Mouse (Mus musculus) regulatory T cell (primary cell): Measurements from ENCODE around the gene Dnajc30.
"Not testable (repeated sequence)": the region's sequence is repeated elsewhere in the genome, so short reads cannot be mapped to it uniquely, and the experiment has no call there.

ENCODE experiments used
- in situ Hi-C: fragments of 300-600 bp; cut with MboI, MseI; formaldehyde crosslinking; loops from one replicate; pipeline ENCODE4 v1.15.1; 2025; ENCODE audit warnings: high pct_unique_total_duplicates

Gene Dnajc30

DNA sequence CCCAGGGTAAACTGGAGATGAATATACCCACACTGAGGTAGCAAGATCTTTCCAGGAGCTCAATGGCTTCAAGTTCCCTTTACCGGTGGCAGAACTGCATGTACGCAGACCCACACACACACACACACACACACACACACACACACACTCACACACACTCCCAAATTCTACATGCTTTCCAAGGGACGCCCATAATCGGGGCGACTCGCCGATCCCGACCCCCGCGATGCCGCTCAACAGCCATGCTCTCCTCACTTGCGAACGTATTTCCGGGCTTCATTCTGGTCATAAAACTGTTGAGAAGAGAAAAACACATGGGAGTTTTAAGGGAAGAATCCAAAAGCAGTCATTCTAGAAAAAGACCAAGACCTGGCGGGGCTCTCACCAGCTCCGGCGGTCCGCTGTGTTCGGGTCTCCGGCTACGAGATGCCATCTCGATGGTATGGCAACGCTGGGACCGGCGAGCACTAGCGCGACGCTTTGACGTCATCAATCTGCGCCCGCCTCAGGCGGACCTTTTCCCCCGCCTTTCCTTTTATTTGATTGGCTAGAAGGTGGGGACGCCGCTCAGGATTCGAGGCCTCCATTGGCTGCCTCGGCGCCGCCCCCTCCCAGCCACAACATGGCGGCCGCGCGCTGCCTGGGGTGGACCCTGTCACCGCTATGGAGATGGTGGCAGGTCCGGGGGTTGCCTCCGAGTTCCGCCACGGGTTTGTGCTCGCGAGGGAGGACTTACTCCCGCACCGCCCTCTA is at the start of gene Dnajc30:
Gene Dnajc30 (plus strand): TSS at position 574 of the 753 bp plus-strand sequence.
- in situ Hi-C loops = no loop called here

DNA sequence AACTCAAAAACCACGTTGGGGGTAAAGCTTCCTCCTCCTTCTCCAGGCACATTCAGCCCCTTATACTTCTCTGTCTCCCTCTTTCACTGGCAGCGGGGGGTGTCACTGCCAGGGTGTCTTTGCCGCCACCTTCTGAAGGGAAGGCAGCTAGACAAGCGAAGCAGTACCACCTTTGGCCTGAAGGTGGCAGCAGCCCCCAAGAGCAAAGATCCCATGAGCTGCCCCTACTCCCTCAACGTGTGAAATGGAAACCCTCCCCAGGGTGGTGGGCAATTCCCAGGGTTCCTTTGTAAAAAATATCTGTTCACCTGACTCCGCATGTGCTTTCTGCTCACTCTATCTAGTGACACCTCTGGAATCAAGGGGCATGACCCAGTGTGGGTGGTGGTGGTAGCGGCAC is 48.5 kb upstream of the Dnajc30 start:
- in situ Hi-C loops = loop anchor here (5.0 kb wide), 1 partner anchor 92 kb away; no protein-coding TSS in a partner anchor

DNA sequence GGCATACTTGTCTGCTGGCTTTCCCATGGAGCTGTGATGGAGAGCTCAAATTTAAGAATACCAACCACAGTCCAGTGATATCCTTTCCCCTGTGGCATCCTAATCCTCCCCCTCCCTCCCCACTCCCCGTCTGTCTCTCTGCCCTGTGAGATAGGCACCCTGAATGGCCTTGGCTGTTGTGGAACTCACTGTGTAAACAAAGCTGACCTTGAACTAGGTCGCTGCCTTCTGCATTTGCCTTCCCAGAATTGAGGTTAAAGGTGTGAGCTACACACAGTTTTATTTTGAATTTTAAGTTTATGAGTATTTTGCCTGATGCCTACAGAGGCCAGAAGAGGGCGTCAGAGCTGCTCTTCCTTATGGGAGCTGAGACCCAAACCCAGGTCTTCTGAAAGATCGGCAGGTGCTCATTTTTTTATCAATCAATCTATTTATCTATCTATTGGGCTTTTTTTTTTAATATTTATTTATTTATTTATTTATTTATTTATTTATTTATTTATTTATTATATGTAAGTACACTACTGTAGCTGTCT is 47.7 kb upstream of the Dnajc30 start:
- in situ Hi-C loops = loop anchor here (5.0 kb wide), 1 partner anchor 91 kb away; no protein-coding TSS in a partner anchor

DNA sequence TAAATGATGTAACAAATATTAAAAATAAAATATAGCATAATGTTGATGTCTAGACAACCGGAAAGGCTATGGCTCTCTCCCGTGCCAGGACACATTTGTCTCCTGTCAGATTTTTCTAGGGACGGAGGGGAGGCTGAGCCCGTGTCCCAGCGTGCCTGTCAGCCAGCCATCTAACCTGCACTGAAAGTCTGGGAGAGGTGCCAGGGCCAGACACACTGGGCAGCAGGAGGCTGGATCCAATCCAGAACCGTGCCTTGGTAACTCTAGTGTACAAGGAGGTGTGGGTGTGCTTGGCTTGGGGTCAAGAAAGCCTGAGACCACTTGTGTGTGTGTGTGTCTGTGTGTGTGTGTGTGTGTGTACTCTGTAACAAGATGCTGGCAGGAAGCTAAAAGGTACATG is 42.2 kb upstream of the Dnajc30 start:
- in situ Hi-C loops = loop anchor here (10.0 kb wide), 1 partner anchor 973 kb away; the partner anchor contains the start of gene Dtx2

GRCm38 (mm10) chr5:135023344-135024173 is 40.4 kb upstream of the Dnajc30 start, which contains the start of gene Stx1a:
Stx1a (plus strand) TSS chr5:135023482.
- in situ Hi-C loops = loop anchor here (10.0 kb wide), 1 partner anchor 971 kb away; the partner anchor contains the start of gene Dtx2

GRCm38 (mm10) chr5:135024665-135025224 is 39.3 kb upstream of the Dnajc30 start:
- in situ Hi-C loops = loop anchor here (10.0 kb wide), 1 partner anchor 970 kb away; the partner anchor contains the start of gene Dtx2

DNA sequence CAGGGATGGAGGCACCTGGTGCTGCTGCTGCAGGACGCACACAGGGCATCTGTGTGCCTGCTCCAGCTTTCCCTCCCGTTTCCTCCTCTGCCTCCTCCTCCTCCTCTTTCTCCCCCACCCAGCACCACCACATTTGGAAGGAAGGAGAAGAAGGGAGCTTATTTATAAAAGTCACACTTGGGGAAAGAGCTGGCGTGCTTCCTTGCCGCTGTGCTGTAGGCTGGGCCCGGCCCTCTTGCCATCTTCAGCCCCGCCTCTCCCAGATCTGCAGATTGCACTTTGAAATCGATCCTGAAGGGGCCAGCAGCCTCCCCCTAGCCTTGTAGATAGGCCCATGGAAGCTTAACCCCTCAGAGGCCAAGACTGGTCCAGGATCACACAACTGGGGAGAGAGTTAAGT is 38.1 kb upstream of the Dnajc30 start:
- in situ Hi-C loops = loop anchor here (10.0 kb wide), 1 partner anchor 969 kb away; the partner anchor contains the start of gene Dtx2

DNA sequence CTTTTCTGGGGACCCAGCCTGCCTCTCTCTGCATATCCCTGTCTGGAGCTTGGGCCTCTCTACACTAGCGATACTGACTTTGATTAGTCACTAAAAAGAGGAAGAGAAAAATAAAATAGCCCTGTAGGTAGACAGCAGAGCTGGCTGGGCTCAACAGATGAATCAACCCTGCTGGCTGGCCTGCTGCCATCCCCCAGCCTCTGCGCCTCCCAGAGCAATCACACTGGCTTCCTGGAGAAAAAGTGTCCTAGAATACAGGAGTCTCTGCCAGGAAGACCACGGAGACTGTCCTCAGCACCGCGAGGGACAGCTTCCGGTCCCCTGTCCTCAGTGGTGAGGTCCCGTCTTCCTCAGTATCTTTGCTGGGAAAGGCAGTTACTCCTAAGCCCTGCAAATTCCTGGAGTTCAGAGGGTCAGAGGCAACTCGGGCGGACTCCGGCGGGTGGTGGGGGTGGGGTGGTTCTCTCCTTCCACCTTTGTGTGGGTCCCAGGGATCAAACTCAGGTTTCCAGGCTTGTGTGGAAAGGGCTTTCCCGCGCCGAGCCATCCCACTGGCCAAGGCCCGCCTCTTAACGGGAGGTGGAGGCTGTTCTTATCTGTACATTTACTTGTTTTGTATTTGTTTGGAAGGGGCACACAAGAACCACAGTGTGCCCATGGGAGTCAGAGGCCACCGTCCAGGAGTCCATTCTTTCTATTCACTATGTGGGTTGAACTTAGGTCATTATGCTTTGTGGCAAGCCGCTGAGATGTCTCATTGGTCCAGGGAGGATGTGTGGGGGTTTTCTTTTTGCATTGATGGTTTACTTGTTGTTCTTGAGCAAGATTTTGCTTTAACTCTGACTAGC is 34.8 kb upstream of the Dnajc30 start:
- in situ Hi-C loops = loop anchor here (10.0 kb wide), 1 partner anchor 966 kb away; the partner anchor contains the start of gene Dtx2

DNA sequence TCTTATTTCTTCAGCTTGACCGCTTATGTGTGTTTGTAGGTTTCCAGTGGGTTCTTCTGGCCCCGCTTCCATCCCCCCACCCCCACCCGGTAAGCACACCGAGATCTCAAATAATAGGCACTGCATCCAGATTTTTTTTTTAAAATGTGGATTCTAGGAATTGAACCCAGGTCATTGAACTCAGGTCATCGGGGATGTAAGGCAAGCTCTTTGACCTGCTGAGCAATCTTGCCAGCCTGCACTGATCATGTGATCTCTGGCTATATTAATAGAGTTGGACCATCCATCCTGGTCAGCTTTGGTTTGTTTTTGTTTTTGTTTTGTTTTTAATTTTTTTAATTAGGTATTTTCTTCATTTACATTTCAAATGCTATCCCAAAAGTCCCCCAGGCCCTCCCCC is 31.4 kb upstream of the Dnajc30 start:
- in situ Hi-C loops = no loop called here

GRCm38 (mm10) chr5:135034593-135034992 is 29.4 kb upstream of the Dnajc30 start:
- in situ Hi-C loops = no loop called here

- in situ Hi-C loops = no loop called here
Measured at GRCm38 (mm10) chr5:135035608-135036359, 28.2 kb upstream of the Dnajc30 start.

GRCm38 (mm10) chr5:135037946-135038345 is 26.1 kb upstream of the Dnajc30 start:
- in situ Hi-C loops = no loop called here

DNA sequence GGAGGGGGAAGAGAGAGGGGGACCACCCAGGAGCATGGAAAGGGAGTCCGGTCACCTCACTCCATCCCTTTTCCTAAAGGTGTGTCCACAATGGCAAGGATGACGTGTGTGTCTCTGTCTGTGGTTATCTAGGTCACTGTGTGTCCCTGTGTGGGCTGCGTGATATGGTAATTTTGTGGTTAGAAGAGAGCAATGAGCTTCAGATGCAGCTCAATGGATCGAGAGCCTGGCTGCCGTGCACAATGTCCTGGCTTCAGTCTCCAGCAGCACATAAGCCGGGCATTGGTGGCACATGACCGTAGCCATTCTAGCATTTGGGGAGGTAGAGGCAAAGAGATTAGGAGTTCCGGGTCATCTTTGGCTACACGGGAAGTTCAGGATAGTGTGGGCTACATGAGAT is 24.5 kb upstream of the Dnajc30 start:
- in situ Hi-C loops = no loop called here

GRCm38 (mm10) chr5:135040059-135040458 is 23.9 kb upstream of the Dnajc30 start:
- in situ Hi-C loops = no loop called here

DNA sequence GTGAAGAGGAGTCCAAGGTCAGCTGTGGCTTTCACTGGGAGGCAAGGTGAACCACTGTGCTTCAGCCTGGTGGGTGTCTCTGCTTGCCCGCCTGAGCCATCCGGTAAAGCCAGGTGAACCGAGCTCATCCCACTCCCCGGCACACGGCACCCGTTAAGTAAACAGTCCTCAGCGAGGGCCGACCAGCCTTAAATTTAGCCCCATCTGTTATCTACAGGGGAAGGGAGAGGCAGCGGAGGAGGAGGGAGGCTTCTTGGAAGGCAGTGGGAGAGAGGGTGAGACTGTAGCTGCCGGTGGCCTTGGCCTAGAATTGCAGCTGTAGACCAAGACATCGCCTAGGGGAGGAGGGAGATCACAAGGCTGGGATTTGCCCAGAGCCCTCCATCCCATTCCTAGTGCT is 23.2 kb upstream of the Dnajc30 start:
- in situ Hi-C loops = no loop called here

DNA sequence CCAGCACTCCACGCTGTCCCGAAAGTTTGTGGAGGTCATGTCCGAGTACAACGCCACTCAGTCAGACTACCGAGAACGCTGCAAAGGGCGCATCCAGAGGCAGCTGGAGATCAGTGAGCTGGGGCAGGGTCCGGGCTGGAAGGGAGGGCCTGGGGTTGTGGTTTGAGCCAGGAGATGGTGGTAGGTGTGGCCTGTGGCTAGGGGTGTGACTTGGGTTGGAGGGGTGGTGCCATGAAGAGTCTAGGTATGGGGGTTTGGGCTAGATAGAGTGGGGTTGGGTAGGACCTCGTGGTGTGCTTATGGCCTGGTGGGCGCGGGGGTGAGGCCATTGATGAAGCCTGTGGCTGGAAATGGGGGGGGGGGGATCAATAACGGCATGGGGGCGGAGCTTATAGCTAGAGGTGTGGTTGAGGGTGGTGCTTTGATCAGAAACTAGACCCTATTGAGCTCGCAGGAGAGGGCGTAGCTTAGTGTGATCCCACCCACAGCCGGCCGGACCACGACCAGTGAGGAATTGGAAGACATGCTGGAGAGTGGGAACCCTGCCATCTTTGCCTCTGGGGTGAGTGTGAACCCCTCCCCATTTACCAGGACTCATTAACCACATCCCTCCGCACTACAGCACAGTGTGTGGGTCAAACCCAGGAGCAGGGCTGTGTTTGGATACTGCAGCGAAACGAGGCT is 21.8 kb upstream of the Dnajc30 start:
- in situ Hi-C loops = no loop called here

DNA sequence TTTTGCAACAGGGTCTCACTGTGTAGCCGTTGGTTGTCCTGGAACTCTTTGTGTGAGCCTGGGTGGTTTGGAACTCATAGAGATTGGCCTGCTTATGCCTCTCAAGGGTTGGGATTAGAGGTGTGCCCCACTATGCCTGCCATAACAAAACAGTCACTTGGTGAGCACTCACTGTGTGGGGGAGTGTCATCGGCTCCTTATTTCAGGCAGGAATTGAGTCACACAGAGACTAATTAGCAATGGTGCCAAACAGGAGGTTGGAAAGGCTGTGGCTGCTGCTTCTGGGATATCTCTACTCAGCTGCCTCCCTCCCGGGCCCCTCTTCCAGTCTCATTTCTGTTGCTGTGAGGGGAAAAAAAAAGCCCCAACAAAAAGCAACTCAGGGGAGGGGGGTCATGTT is 19.4 kb upstream of the Dnajc30 start:
- in situ Hi-C loops = no loop called here

- in situ Hi-C loops = no loop called here
Measured at GRCm38 (mm10) chr5:135048539-135048938, 15.5 kb upstream of the Dnajc30 start.

- in situ Hi-C loops = not testable (repeated sequence)
Measured at GRCm38 (mm10) chr5:135049268-135049667, 14.7 kb upstream of the Dnajc30 start.
